Mouse (Mus musculus): ENCODE results near the gene Dnmt3a. TPM values are rescaled to one million over a fixed set of nuclear protein-coding genes. Genes with fewer than 3 reads are reported as not detected.

Dnmt3a gene
- total and polyA plus RNA-seq, 3 experiments, result 15.9 to 34.4 TPM; not detected in 1

GRCm38 (mm10) chr12:3858754-3859153 lies 52.9 kb downstream of the Dnmt3a start:
- Histone ChIP-seq H3K9ac (ENCODE audit: control insufficient read depth, low read depth, low read length, poor library complexity, severe bottlenecking) (no peak overlapping the region), H3K4me3 (ENCODE audit: control insufficient read depth in 1 of 2, insufficient read depth in 1 of 2, low read depth in 2 of 2, low read length in 2 of 2) (no peak overlapping the region), H3K79me2 (ENCODE audit: control insufficient read depth, insufficient read depth, low read length, poor library complexity) (peaks cover 2% of the 10 kb centered on the region; the same call in 1 of the 2 replicates), H3K9me3 (replicated peaks; ENCODE audit: insufficient read depth, low read length) (no peaks in the 10 kb centered on the region), H3K27me3 (ENCODE audit: control insufficient read depth in 1 of 2, insufficient read depth in 2 of 2, low read length in 2 of 2) (no peaks in the 10 kb centered on the region), H3K27ac (ENCODE audit: control insufficient read depth, low read depth, low read length) (no peak overlapping the region), H3K36me3 (ENCODE audit: control insufficient read depth in 1 of 2, insufficient read depth in 2 of 2, low read length in 2 of 2) (peaks cover 5 to 29% of the 10 kb centered on the region in 2 experiments; a peak in 3 of 4 replicates), H3K4me1 (ENCODE audit: control insufficient read depth in 1 of 2, insufficient read depth in 2 of 2, low read length in 2 of 2) (peaks cover 25 to 33% of the 10 kb centered on the region in 2 experiments)
- no peak for DNase-seq (ENCODE audit: low read depth, low spot score)
- TF ChIP-seq ZC3H11A (IDR thresholded peaks at IDR 0.05; ENCODE audit: low read depth, low read length) (no peak), JUND (IDR thresholded peaks at IDR 0.05; ENCODE audit: low read depth, low read length) (no peak), ZMIZ1 (IDR thresholded peaks at IDR 0.05; ENCODE audit: low read depth, low read length) (no peak), NRF1 (IDR thresholded peaks at IDR 0.05; ENCODE audit: insufficient read depth, low read depth, low read length, poor library complexity, severe bottlenecking) (no peak), POLR2A (IDR thresholded peaks at IDR 0.05; ENCODE audit: control insufficient read depth in 1 of 2, insufficient read depth in 1 of 2, low read depth in 1 of 2, low read length in 2 of 2, poor library complexity in 1 of 2) (no peak), MEF2A (IDR thresholded peaks at IDR 0.05; ENCODE audit: extremely low read depth, insufficient replicate concordance, low read depth, low read length, poor library complexity, severe bottlenecking) (no peak), ELF1 (IDR thresholded peaks at IDR 0.05; ENCODE audit: low read depth, low read length) (no peak), TBP (IDR thresholded peaks at IDR 0.05; ENCODE audit: low read depth, low read length) (no peak), EP300 (IDR thresholded peaks at IDR 0.05; ENCODE audit: low read depth in 1 of 2, low read length in 2 of 2) (no peak), RCOR1 (IDR thresholded peaks at IDR 0.05; ENCODE audit: low read depth, low read length) (no peak), POLR2AphosphoS5 (IDR thresholded peaks at IDR 0.05; ENCODE audit: borderline replicate concordance, low read depth, low read length) (no peak), USF2 (IDR thresholded peaks at IDR 0.05; ENCODE audit: borderline replicate concordance in 1 of 2, insufficient read depth in 1 of 2, low read depth in 1 of 2, low read length in 2 of 2) (no peak), MXI1 (IDR thresholded peaks at IDR 0.05; ENCODE audit: low read depth, low read length) (no peak)

- peaks cover 25 to 29% of the 10 kb centered on the region in 2 experiments for H3K4me1 ChIP-seq (ENCODE audit: control insufficient read depth in 1 of 2, insufficient read depth in 2 of 2, low read length in 2 of 2)
- no peak overlapping the region for H3K27ac ChIP-seq (ENCODE audit: control insufficient read depth, low read depth, low read length)
- H3K4me3 ChIP-seq (ENCODE audit: control insufficient read depth in 1 of 2, insufficient read depth in 1 of 2, low read depth in 2 of 2, low read length in 2 of 2), result no peak overlapping the region
- H3K79me2 ChIP-seq (ENCODE audit: control insufficient read depth, insufficient read depth, low read length, poor library complexity), result peaks cover 2% of the 10 kb centered on the region; the same call in 1 of the 2 replicates
- no peaks in the 10 kb centered on the region for H3K9me3 ChIP-seq (replicated peaks; ENCODE audit: insufficient read depth, low read length)
- no peak for DNase-seq (ENCODE audit: low read depth, low spot score)
- H3K36me3 ChIP-seq (ENCODE audit: control insufficient read depth in 1 of 2, insufficient read depth in 2 of 2, low read length in 2 of 2), result peaks cover 5 to 27% of the 10 kb centered on the region in 2 experiments; a peak in 3 of 4 replicates
- H3K9ac ChIP-seq (ENCODE audit: control insufficient read depth, low read depth, low read length, poor library complexity, severe bottlenecking), result no peak overlapping the region
- no peaks in the 10 kb centered on the region for H3K27me3 ChIP-seq (ENCODE audit: control insufficient read depth in 1 of 2, insufficient read depth in 2 of 2, low read length in 2 of 2)
- no peak for TF ChIP-seq KAT2A (conservative IDR thresholded peaks at IDR 0.05; ENCODE audit: low read depth, low read length)
- no peak for TF ChIP-seq ZMIZ1 (IDR thresholded peaks at IDR 0.05; ENCODE audit: low read depth, low read length)
Observed at GRCm38 (mm10) chr12:3859545-3859944, 53.7 kb downstream of the Dnmt3a start.

Data from MEL (cell line).